Mouse (Mus musculus) embryonic facial prominence, embryonic 13.5 days (tissue): Measurements from ENCODE around the gene Paxx. TPM values are rescaled to one million over a fixed set of nuclear protein-coding genes. Genes with fewer than 3 reads are reported as not detected.

Source experiments
- ATAC-seq: fragments of 200-750 bp; cut with Nextera tagmentation; 2 replicates; pipeline ENCODE4 v1.8.0; 2017; ENCODE audit warnings: low read depth; ENCODE audit not compliant: insufficient number of reproducible peaks, insufficient read depth, low FRiP score, low TSS enrichment
- H3K27ac ChIP-seq: fragments of 300-500 bp; sonication (generic); 2 replicates; pipeline ENCODE4 v1.5.1; 2015; ENCODE audit warnings: moderate library complexity, mild to moderate bottlenecking, inconsistent platforms
- H3K27me3 ChIP-seq: fragments of 300-500 bp; sonication (generic); 2 replicates; pipeline ENCODE4 v1.6.1; 2015; ENCODE audit warnings: mild to moderate bottlenecking, inconsistent platforms
- H3K36me3 ChIP-seq: fragments of 300-500 bp; sonication (generic); 2 replicates; pipeline ENCODE4 v1.6.1; 2015; ENCODE audit warnings: mild to moderate bottlenecking, inconsistent platforms
- H3K4me1 ChIP-seq: fragments of 300-500 bp; sonication (generic); 2 replicates; pipeline ENCODE4 v1.6.1; 2015; ENCODE audit warnings: inconsistent platforms
- H3K4me2 ChIP-seq: fragments of 300-500 bp; sonication (generic); 2 replicates; pipeline ENCODE4 v1.6.1; 2015; ENCODE audit warnings: moderate library complexity, mild to moderate bottlenecking, inconsistent platforms
- H3K4me3 ChIP-seq: fragments of 300-500 bp; sonication (generic); 2 replicates; pipeline ENCODE4 v1.5.1; 2015; ENCODE audit warnings: mild to moderate bottlenecking, inconsistent platforms
- H3K9ac ChIP-seq: fragments of 300-500 bp; sonication (generic); 2 replicates; pipeline ENCODE4 v1.6.1; 2015; ENCODE audit warnings: mild to moderate bottlenecking, inconsistent platforms
- H3K9me3 ChIP-seq: fragments of 300-500 bp; sonication (generic); 2 replicates; pipeline ENCODE4 v1.6.1; 2016; ENCODE audit warnings: inconsistent platforms
- WGBS: fragments of 180-500 bp; shearing (Covaris S2); methylation state at CpG from one replicate; pipeline ENCODE4 v1.1.7; 2015; ENCODE audit warnings: mixed read lengths; 5-methylcytosine and 5-hydroxymethylcytosine counted together
- polyA plus RNA-seq: library from polyadenylated mRNA; unstranded; fragments of >200 nt; fragmentation: Nextera tagmentation; extraction: Ambion mirVana; gene quantifications from 2 replicates; pipeline ENCODE4 v1.2.1, GENCODE M21; 2015

Paxx gene
- polyA plus RNA-seq, 1 experiment from 2014 or later: 35.9 TPM

DNA sequence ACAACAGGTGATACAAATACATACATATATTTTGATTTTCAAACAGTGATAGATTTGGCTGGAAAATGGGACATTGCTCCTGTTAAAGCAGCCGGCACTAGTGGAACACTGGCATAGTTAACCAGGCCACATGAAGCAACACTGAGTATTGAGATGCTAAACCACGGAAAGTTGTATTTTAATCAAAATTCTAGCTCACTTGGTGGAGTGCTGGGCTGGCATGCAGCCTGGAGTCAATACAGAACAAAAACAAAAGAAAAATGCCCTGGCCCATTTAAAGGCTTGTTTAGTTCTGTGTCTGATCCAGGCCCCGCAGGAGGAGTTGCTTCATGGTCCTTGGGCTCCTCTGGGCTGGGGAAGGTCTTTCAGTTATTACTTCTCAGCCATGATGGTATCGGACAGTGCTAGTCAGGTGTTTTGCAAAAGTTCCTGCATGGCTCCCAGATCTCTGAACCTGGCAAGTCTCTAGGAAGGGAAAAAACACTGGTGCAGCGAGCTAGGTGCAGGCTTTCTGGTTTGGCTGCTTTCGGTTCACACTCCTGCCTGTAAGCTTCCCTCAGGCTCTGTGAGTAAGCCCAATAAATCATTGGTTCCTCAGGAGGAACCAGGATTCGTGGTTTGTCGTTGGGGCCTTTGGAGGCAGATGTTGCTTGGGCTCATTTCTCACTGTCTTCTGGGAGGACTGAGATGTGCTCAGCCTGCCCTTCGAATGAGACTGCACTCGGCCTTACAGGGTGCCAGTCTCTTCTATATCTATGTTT is 18.8 kb upstream of the Paxx start:
- WGBS: 68% methylated on average over 10 of the region's 10 CpGs
- Histone ChIP-seq H3K4me3 (no peak overlapping the region), H3K27me3 (no peaks in the 10 kb centered on the region; the same call in 1 of the 2 replicates), H3K27ac (no peak overlapping the region), H3K4me2 (no peak overlapping the region), H3K4me1 (no peaks in the 10 kb centered on the region), H3K36me3 (no peaks in the 10 kb centered on the region), H3K9ac (no peak overlapping the region), H3K9me3 (no peaks in the 10 kb centered on the region)
- no peak for ATAC-seq

DNA sequence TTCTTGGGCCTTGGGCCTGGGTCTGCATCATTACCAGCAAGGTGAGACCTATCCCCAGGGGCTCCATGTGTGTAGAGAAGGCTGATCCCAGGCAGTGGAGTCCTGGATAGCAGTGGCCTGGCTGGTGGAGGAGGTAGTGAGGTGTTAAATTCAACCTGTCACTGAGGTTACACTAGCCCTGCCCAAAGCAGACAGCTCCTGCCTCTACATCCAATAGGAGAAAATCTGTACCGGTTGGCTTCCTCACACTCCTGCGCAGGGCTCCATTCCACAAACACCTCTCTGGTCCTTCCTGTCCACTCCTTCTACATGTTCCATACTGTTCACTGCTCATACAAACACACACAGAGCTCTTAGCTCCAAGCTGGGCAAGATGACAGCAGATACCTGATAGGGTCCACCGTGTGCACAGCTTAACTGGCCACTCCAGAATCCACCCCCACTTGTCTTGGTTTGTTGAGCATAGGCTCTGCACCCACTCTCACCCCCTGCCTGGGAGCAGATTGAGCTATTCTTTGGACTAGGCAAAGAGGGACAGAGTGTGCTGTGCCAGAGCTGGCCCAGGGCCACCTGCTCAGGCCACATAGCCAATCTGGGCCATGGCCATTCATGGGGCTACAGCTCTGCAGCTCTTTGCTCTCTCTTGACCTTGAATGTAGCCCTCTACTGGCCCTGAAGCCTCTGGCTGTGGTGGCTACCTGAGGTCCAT is 17.2 kb upstream of the Paxx start:
- H3K9ac ChIP-seq: no peak overlapping the region
- WGBS: 87% methylated on average over 3 of the region's 3 CpGs
- H3K36me3 ChIP-seq: no peaks in the 10 kb centered on the region
- no peaks in the 10 kb centered on the region; the same call in 1 of the 2 replicates for H3K27me3 ChIP-seq
- ATAC-seq: no peak
- H3K27ac ChIP-seq: no peak overlapping the region
- no peaks in the 10 kb centered on the region for H3K4me1 ChIP-seq
- no peaks in the 10 kb centered on the region for H3K9me3 ChIP-seq
- no peak overlapping the region for H3K4me2 ChIP-seq
- H3K4me3 ChIP-seq: no peak overlapping the region

DNA sequence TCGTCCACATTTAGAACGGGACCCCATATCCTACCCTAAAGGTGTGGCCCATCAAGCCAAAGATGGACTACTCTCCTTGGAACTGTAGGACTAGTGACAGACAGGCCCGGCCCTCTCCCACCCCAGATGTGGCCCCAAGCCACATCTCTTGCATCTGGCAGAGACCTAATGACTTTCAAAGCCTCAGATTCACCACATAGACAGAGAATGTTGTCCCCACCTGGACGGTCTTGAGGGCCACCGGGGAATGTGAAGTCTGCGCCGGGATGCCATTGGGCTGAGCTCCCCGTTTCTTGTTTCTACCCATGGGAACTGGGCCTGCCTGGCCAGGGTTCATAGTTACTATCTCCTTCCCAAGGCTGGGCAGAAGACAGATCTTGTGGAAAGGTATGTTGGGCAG is 16.6 kb upstream of the Paxx start:
- H3K4me2 ChIP-seq: no peak overlapping the region
- no peaks in the 10 kb centered on the region for H3K36me3 ChIP-seq
- no peak overlapping the region for H3K9ac ChIP-seq
- H3K4me3 ChIP-seq: no peak overlapping the region
- no peaks in the 10 kb centered on the region for H3K4me1 ChIP-seq
- H3K27me3 ChIP-seq: no peaks in the 10 kb centered on the region; the same call in 1 of the 2 replicates
- no peak overlapping the region for H3K27ac ChIP-seq
- no peak for ATAC-seq
- 88% methylated on average over 8 of the region's 8 CpGs for WGBS
- no peaks in the 10 kb centered on the region for H3K9me3 ChIP-seq

DNA sequence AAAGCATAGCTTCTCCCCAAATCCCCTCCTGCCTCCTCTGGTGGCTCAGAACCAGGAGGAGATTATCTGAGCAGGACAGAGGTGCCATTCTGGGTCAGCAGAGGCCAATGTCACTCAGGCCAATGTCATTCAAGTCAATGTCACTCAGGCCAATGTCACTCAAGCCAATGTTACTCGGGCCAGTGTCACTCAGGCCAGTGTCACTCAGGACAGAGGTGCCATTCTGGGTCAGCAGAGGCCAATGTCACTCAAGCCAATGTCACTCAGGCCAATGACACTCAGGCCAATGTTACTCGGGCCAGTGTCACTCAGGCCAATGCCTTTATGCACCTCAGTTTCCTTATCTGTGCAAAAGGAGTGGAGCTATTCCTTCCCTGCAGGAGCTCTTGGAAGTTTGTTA is 11.7 kb upstream of the Paxx start:
- no peak for ATAC-seq
- Histone ChIP-seq H3K9ac (no peak overlapping the region), H3K9me3 (no peaks in the 10 kb centered on the region), H3K36me3 (no peaks in the 10 kb centered on the region), H3K4me3 (no peak overlapping the region), H3K27me3 (peaks cover 5% of the 10 kb centered on the region; the same call in 1 of the 2 replicates), H3K27ac (no peak overlapping the region), H3K4me1 (0 out of 2 replicates have a peak, but pooled peaks cover 7% of the 10 kb centered on the region), H3K4me2 (no peak overlapping the region)
- 74% methylated on average over 2 of the region's 2 CpGs for WGBS

DNA sequence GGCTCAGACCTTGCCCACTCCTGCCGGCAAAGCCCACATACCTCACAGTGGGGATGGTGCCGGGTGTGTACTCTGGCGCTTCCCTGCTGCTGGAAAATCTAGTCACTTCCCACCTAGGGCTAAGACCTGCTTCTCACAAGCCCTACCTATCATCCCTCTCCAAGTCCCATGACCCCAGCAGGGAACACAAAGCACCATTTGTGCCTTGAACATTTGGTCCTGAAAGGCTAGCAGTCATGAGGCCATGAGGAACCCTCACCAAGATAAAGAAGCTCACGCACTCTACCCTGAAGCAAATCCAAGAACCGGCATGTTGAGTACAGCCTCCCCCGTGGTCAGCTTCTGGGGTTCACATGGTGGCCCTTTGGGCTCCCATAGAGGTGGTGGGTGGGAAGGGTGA is 9.1 kb upstream of the Paxx start, which contains the start of gene Ptgds:
Gene Ptgds (minus strand): TSS at position 78 of the 400 bp plus-strand sequence.
- Histone ChIP-seq H3K9me3 (no peaks in the 10 kb centered on the region), H3K4me1 (0 out of 2 replicates have a peak, but pooled peaks cover 12% of the 10 kb centered on the region), H3K27me3 (peaks cover 5% of the 10 kb centered on the region; the same call in 1 of the 2 replicates), H3K9ac (0 out of 2 replicates have a peak within 1 kb of the TSS, but pooled peaks have one; percentile 27), H3K27ac (no peak within 1 kb of the TSS), H3K4me3 (no peak within 1 kb of the TSS), H3K4me2 (no peak within 1 kb of the TSS), H3K36me3 (no peaks in the 10 kb centered on the region)
- WGBS: 49% methylated on average over 6 of the region's 6 CpGs
- no peak for ATAC-seq

DNA sequence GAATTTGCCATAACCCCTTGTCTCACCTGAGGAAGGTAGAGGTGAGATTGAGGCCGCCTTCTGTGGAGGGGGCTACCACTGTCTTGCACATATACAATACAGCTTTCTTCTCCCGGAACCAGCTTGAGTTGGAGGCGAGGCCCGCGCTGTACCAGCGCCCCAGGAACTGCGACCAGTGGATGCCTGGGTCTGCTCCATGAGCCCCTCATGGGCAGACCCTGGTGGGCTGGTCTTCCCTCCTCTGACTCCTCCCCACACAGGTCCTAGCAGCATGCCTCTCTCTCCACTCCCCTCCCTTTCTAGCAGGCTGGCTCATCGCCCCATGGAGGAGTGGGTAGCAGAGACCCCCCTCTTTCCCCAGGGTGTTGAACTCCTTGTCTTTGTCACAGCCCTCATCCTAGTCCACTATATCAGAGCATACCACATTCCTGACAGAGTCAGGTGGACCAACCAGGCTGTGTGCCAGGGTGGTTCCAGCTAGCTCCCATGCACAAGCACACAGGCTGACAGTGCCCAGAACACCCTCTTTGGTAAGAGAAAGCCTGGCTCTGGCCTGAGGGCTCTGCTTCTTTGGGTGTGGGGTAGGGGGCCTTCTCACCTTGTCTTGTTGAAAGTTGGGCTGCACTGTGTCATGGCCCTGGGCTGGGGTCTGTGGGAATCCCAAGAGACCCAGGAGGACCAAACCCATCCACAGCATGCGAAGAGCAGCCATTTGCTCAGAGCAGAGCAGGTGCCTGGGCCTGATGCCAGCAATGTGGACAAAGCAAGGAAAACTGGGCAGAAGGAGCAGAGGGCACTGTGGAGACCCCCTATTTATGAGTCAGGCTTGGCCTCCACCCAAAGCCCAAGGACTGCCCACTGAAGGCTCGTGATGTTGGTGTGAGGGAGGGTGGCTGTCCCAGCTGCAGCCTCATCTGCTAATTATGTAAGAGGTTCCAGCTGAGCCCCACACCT is 8.3 kb upstream of the Paxx start:
- H3K27me3 ChIP-seq: peaks cover 5% of the 10 kb centered on the region; the same call in 1 of the 2 replicates
- no peaks in the 10 kb centered on the region for H3K9me3 ChIP-seq
- no peak overlapping the region for H3K4me3 ChIP-seq
- H3K4me2 ChIP-seq: no peak overlapping the region
- H3K36me3 ChIP-seq: no peaks in the 10 kb centered on the region
- H3K9ac ChIP-seq: 0 out of 2 replicates have a peak overlapping the region, but pooled peaks have one; percentile 27
- peak; percentile 45; the same call in 1 of the 2 replicates for ATAC-seq
- WGBS: 81% methylated on average over 10 of the region's 10 CpGs
- H3K4me1 ChIP-seq: 0 out of 2 replicates have a peak, but pooled peaks cover 12% of the 10 kb centered on the region
- H3K27ac ChIP-seq: no peak overlapping the region

DNA sequence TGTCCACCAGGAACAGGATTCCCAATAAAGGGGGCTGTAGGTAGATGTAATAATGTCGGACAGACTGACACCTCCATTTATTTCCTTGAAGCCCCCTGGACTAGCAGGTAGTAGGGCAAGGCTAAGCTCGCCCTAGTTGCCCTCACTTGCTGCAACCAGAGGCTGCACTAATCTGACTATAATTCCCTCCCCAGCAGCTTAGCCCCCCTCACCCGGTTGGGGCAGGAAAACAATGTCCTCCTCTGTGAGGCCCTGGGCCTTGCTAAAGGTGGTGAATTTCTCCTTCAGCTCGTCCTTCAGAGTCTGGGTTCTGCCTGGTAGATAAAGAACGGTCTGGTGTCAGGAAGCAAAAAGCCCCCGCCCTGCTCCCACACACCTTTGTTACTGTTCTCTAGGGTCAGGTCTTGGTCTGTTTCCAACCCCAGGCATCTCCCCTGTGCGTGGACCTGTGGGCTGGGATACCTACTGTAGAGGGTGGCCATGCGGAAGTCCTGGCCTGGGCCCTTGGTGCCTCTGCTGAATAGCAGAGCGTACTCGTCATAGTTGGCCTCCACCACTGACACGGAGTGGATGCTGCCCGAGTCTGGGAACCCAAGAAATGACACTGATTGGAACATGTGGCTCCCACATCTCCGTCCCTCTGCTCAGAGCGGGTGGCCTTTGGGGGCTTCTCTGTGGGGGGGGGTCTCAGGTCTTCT is 6.9 kb upstream of the Paxx start:
- H3K4me3 ChIP-seq: no peak overlapping the region
- no peak overlapping the region for H3K9ac ChIP-seq
- no peak overlapping the region for H3K27ac ChIP-seq
- no peak for ATAC-seq
- no peaks in the 10 kb centered on the region for H3K36me3 ChIP-seq
- 72% methylated on average over 14 of the region's 14 CpGs for WGBS
- H3K9me3 ChIP-seq: no peaks in the 10 kb centered on the region
- no peak overlapping the region for H3K4me2 ChIP-seq
- peaks cover 5% of the 10 kb centered on the region; the same call in 1 of the 2 replicates for H3K27me3 ChIP-seq
- H3K4me1 ChIP-seq: 0 out of 2 replicates have a peak, but pooled peaks cover 12% of the 10 kb centered on the region

DNA sequence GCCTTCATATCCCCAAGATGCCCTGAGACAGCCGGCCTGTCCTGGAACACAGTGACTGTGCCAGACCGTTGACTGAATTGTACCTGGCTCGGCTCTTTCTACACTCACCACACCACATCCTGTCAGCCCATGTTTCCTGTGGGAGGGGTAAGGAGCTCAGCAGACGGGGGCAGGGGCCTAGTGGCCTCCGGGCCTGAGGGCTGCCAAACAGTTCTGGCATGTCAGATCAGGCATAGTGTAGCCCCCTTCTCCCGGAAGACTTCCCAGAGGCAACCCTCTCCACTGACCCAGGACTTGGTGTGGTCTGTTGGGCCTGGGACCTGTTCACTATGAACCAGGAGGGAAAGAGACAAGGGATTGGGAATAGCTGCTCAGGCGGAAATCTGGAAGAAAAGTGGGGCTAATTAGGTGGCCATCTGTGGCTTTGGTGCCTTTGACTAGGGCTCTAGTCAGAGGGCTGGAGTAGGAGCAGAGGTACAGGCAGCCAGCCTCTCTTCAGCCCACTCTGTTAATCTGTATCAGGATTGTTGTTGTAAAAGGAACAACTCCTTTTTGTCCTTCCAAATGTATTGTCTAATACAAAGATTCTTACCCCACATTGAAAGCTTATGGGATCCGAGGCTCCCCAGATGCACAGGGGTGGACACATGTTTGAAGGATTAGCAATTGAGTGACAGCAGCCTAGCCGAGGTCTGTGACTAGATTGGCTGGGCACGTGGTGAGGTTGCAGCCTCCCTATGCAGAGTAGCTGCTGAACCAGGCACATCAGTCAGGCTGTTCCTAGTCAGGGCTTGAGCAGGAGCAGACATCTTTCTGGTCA is 5.1 kb upstream of the Paxx start:
- WGBS: 27% methylated on average over 10 of the region's 10 CpGs
- no peaks in the 10 kb centered on the region for H3K9me3 ChIP-seq
- H3K27me3 ChIP-seq: peaks cover 5% of the 10 kb centered on the region; the same call in 1 of the 2 replicates
- H3K9ac ChIP-seq: no peak overlapping the region
- no peak overlapping the region for H3K4me3 ChIP-seq
- H3K36me3 ChIP-seq: no peaks in the 10 kb centered on the region
- ATAC-seq: no peak
- no peak overlapping the region for H3K27ac ChIP-seq
- H3K4me2 ChIP-seq: no peak overlapping the region
- H3K4me1 ChIP-seq: peaks cover 18% of the 10 kb centered on the region

DNA sequence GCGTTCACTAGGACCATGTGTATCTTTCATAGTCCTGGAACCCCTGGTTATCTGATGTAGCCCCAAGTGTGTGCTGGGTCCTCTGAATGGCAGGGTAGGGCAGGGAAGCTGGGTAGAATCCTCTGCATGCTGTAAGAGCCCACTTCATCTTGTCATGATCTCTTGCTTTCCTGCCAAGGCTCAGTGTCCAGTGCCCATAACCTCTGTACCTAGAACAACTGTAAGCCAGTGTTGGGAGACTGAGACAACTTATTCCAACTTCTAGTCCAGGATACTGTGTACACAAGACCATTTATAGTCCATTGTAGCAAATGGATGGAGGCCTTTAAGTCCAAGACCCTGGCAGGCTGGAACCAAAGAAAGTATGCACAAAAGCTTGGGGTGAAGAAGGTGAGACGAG is 4.4 kb upstream of the Paxx start:
- Histone ChIP-seq H3K27me3 (peaks cover 3% of the 10 kb centered on the region; the same call in 1 of the 2 replicates), H3K4me1 (peaks cover 21% of the 10 kb centered on the region), H3K4me2 (no peak overlapping the region), H3K36me3 (no peaks in the 10 kb centered on the region), H3K9ac (no peak overlapping the region), H3K27ac (no peak overlapping the region), H3K4me3 (no peak overlapping the region), H3K9me3 (no peaks in the 10 kb centered on the region)
- no peak for ATAC-seq
- 84% methylated on average over 2 of the region's 2 CpGs for WGBS

DNA sequence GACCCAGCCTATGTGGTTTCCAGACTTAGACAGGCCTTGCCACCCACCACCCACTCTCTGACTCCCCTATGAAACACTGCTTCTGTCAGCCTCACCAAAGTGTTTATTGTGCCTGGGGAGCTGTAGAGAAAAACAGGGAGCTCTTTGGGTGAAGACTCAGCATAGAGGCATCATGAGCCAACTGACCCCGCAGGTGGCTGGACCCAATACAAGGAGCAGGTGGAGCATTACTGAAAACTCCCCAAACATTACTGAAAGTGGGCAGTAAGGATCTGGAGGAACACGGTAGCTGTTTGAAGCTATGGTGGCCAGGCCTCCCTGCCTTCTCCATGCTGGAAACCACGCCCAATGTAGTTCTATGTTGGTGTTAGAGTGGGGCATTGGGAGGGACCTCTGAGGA is 2.7 kb upstream of the Paxx start:
- H3K4me2 ChIP-seq: no peak overlapping the region
- no peak for ATAC-seq
- H3K36me3 ChIP-seq: peaks cover 9% of the 10 kb centered on the region

More for the DNA sequence above, 2.7 kb upstream of the Paxx start:
- Histone ChIP-seq H3K4me3 (no peak overlapping the region), H3K9me3 (no peaks in the 10 kb centered on the region), H3K27me3 (no peaks in the 10 kb centered on the region), H3K4me1 (peaks cover 30% of the 10 kb centered on the region), H3K9ac (no peak overlapping the region), H3K27ac (no peak overlapping the region)
- 75% methylated on average over 3 of the region's 3 CpGs for WGBS
